23 mouse cellular contexts compared by ENCODE assay signal in genomic region chr9:13433501-13434090, GRCm38 (mm10). TPM values are rescaled to one million over a fixed set of nuclear protein-coding genes. Genes with fewer than 3 reads are reported as not detected.
A peak's percentile ranks its signal among the peaks of the same experiment; 100 is the strongest.
DNase-seq lines count a peak whose midpoint lies in the region; ATAC-seq and TF ChIP-seq lines count a peak whose summit lies in the region.
"Had no signal": no experiment of that assay in that cellular context is flagged by ENCODE, and none has a peak within 500 bp of the region (broad histone marks: within the 10 kb centered on the region; RNA-seq: fewer than 3 reads in every experiment).

No protein-coding gene starts in this region.

- no peak for TF ChIP-seq CTCF in lung, embryonic 14.5 days (IDR thresholded peaks at IDR 0.05; ENCODE audit: low read depth)

- H3K4me2 ChIP-seq in lung, embryonic 14.5 days, result no peak overlapping the region
- H3K4me2 ChIP-seq: embryonic facial prominence, embryonic 13.5 days; forebrain, embryonic 13.5 days; hindbrain, embryonic 15.5 days had no signal

- DNase-seq in heart, adult 11 months, result peak; percentile 66
- no peak for DNase-seq in heart, adult 18-20 months
- peak; percentile 41 for DNase-seq in lung, embryonic 14.5 days
- no peak for DNase-seq in lung, postnatal 4 days
- DNase-seq in adrenal gland, postnatal 14 days, result peak; percentile 68
- DNase-seq in thymus, postnatal 0 days (ENCODE audit: low spot score), result no peak
- no peak for DNase-seq in left cerebral cortex, adult 9 months (ENCODE audit: low spot score in 2 of 2)
- DNase-seq: B cell, adult 2 months; cerebellum, adult 18-20 months; cerebellum, adult 9-11 months; cerebellum, postnatal 36 days; gastrocnemius, adult 2 months; gastrocnemius, postnatal 25 days; heart, postnatal 10 days had no signal

- H3K4me1 ChIP-seq in lung, embryonic 14.5 days (ENCODE audit: insufficient read depth), result peaks cover 7% of the 10 kb centered on the region; the same call in 1 of the 2 replicates

- no peak overlapping the region for H3K4me3 ChIP-seq in lung, embryonic 14.5 days (ENCODE audit: low read depth, low read length)
- H3K4me3 ChIP-seq: embryonic facial prominence, embryonic 13.5 days; forebrain, embryonic 13.5 days; gastrocnemius, adult 2 months; hindbrain, embryonic 10.5 days; hindbrain, embryonic 15.5 days had no signal

- no peaks in the 10 kb centered on the region for H3K9me3 ChIP-seq in lung, embryonic 14.5 days (ENCODE audit: low read depth, low read length)
- H3K9me3 ChIP-seq: embryonic facial prominence, embryonic 13.5 days; G1E; hindbrain, embryonic 15.5 days had no signal

- H3K36me3 ChIP-seq in lung, embryonic 14.5 days (ENCODE audit: insufficient read depth), result no peaks in the 10 kb centered on the region
- H3K36me3 ChIP-seq: embryonic facial prominence, embryonic 13.5 days; G1E; hindbrain, embryonic 15.5 days had no signal

- ATAC-seq in lung, embryonic 14.5 days (ENCODE audit: insufficient read depth), result peak; percentile 65; the same call in 1 of the 2 replicates
- ATAC-seq: CD4-positive, CD25-positive, alpha-beta regulatory T cell, adult 4 months; forebrain, embryonic 13.5 days; intestine, embryonic 16.5 days had no signal

- WGBS in lung, embryonic 14.5 days, result 49% methylated on average over 6 of the region's 6 CpGs

- no peaks in the 10 kb centered on the region for H3K27me3 ChIP-seq in lung, embryonic 14.5 days (ENCODE audit: insufficient read depth, low read length)
- H3K27me3 ChIP-seq: embryonic facial prominence, embryonic 13.5 days; forebrain, embryonic 13.5 days; hindbrain, embryonic 15.5 days had no signal

- no peak overlapping the region for H3K9ac ChIP-seq in lung, embryonic 14.5 days
- H3K9ac ChIP-seq: embryonic facial prominence, embryonic 13.5 days; forebrain, embryonic 13.5 days; hindbrain, embryonic 15.5 days had no signal

- H3K27ac ChIP-seq in lung, embryonic 14.5 days (ENCODE audit: low read depth), result no peak overlapping the region
- H3K27ac ChIP-seq: embryonic facial prominence, embryonic 13.5 days; forebrain, embryonic 13.5 days; gastrocnemius, adult 2 months; hindbrain, embryonic 10.5 days; hindbrain, embryonic 15.5 days had no signal

RNA-seq across cellular contexts. Expression of gene Gm17571, which starts 13.0 kb away (rescaled TPM):
- not detected for total RNA-seq in heart, adult 18-20 months (2021)
- polyA plus RNA-seq in lung, embryonic 14.5 days (2014; fragmentation: Nextera tagmentation; extraction: Ambion mirVana), result not detected in 2 replicates
- not detected in 2 replicates for total RNA-seq in adrenal gland, postnatal 14 days (2021)
- not detected in 2 replicates for polyA plus RNA-seq in thymus, postnatal 0 days (2015; fragmentation: Nextera tagmentation; extraction: Ambion mirVana)
- total RNA-seq: G1E; gastrocnemius, adult 2 months; gastrocnemius, postnatal 25 days; granulocyte monocyte progenitor cell, adult 5-6 weeks; heart, postnatal 10 days had no signal
- polyA plus RNA-seq: CD4-positive, CD25-positive, alpha-beta regulatory T cell, adult 4 months; embryonic facial prominence, embryonic 13.5 days; forebrain, embryonic 13.5 days; G1E; heart, embryonic 14.5 days; hindbrain, embryonic 10.5 days; hindbrain, embryonic 15.5 days; intestine, embryonic 16.5 days had no signal

Comparison
In these comparisons a context has a peak if more than half of its experiments do, and no peak if none do; other contexts are left out.
1. DNase-seq: peak in heart, adult 11 months (single experiment), lung, embryonic 14.5 days (single experiment) and adrenal gland, postnatal 14 days (single experiment); none in heart, adult 18-20 months (0 of 2), lung, postnatal 4 days (0 of 2), thymus, postnatal 0 days (single experiment) and left cerebral cortex, adult 9 months (0 of 2).